Mouse (Mus musculus): ENCODE measurements around the gene Adcy3. TPM values are rescaled to one million over a fixed set of nuclear protein-coding genes. Genes with fewer than 3 reads are reported as not detected.

Adcy3 gene
- 0.75 and 0.78 TPM in 2 replicates for polyA plus RNA-seq (2015; fragmentation: Nextera tagmentation; extraction: Ambion mirVana)

GRCm38 (mm10) chr12:4132941-4133846 is at the start of gene Adcy3:
TSS of gene Adcy3 (plus strand) at chr12:4133103.
- no peak for TF ChIP-seq EP300 (IDR thresholded peaks at IDR 0.05; ENCODE audit: low read depth)
- no peak for TF ChIP-seq CTCF (IDR thresholded peaks at IDR 0.05; ENCODE audit: low read depth)
- Histone ChIP-seq H3K9me3 (ENCODE audit: low read length) (peaks cover 4% of the 10 kb centered on the region; the same call in 1 of the 2 replicates), H3K4me3 (ENCODE audit: low read depth, low read length) (peak within 1 kb of the TSS; percentile 52), H3K36me3 (replicated peaks; ENCODE audit: insufficient read depth, low read length) (no peaks in the 10 kb centered on the region), H3K4me2 (ENCODE audit: low read depth, low read length) (peak within 1 kb of the TSS; percentile 78), H3K27ac (ENCODE audit: low read depth) (no peak within 1 kb of the TSS), H3K4me1 (ENCODE audit: insufficient read depth) (peaks cover 4% of the 10 kb centered on the region), H3K27me3 (ENCODE audit: insufficient read depth, low read length) (peaks cover 8% of the 10 kb centered on the region; the same call in 1 of the 2 replicates), H3K9ac (replicated peaks) (peak within 1 kb of the TSS; percentile 50)
- ATAC-seq: peak; percentile 45; the same call in 1 of the 2 replicates
- DNase-seq: peak; percentile 42
- 2% methylated on average over 82 of the region's 83 CpGs for WGBS (ENCODE audit: insufficient replicate concordance)

GRCm38 (mm10) chr12:4083441-4083840 is 49.5 kb upstream of the Adcy3 start:
- Histone ChIP-seq H3K27me3 (ENCODE audit: insufficient read depth, low read length) (no peaks in the 10 kb centered on the region), H3K36me3 (replicated peaks; ENCODE audit: insufficient read depth, low read length) (peaks cover 4% of the 10 kb centered on the region; the same call in 1 of the 2 replicates), H3K27ac (ENCODE audit: low read depth) (no peak overlapping the region), H3K4me3 (ENCODE audit: low read depth, low read length) (no peak overlapping the region), H3K9me3 (ENCODE audit: low read length) (no peaks in the 10 kb centered on the region), H3K9ac (replicated peaks) (no peak overlapping the region), H3K4me1 (ENCODE audit: insufficient read depth) (no peaks in the 10 kb centered on the region), H3K4me2 (ENCODE audit: low read depth, low read length) (peak overlapping the region; percentile 83; the same call in 1 of the 2 replicates)
- WGBS (ENCODE audit: insufficient replicate concordance): 64% methylated on average over 8 of the region's 8 CpGs
- TF ChIP-seq CTCF (IDR thresholded peaks at IDR 0.05; ENCODE audit: low read depth): no peak
- no peak for TF ChIP-seq EP300 (IDR thresholded peaks at IDR 0.05; ENCODE audit: low read depth)
- ATAC-seq (no peak), DNase-seq (no peak)

- TF ChIP-seq CTCF (IDR thresholded peaks at IDR 0.05; ENCODE audit: low read depth): peak; percentile 85
- no peak for TF ChIP-seq EP300 (IDR thresholded peaks at IDR 0.05; ENCODE audit: low read depth)
- 78% methylated on average over 4 of the region's 4 CpGs for WGBS (ENCODE audit: insufficient replicate concordance)
- Histone ChIP-seq H3K27me3 (ENCODE audit: insufficient read depth, low read length) (no peaks in the 10 kb centered on the region), H3K27ac (ENCODE audit: low read depth) (no peak overlapping the region), H3K9me3 (ENCODE audit: low read length) (no peaks in the 10 kb centered on the region), H3K9ac (replicated peaks) (no peak overlapping the region), H3K4me1 (ENCODE audit: insufficient read depth) (no peaks in the 10 kb centered on the region), H3K36me3 (replicated peaks; ENCODE audit: insufficient read depth, low read length) (no peaks in the 10 kb centered on the region; the same call in 1 of the 2 replicates), H3K4me2 (ENCODE audit: low read depth, low read length) (no peak overlapping the region), H3K4me3 (ENCODE audit: low read depth, low read length) (no peak overlapping the region)
- DNase-seq (peak; percentile 67), ATAC-seq (no peak)
Observed at GRCm38 (mm10) chr12:4107383-4107782, 25.5 kb upstream of the Adcy3 start.

GRCm38 (mm10) chr12:4116132-4116531 is 16.8 kb upstream of the Adcy3 start:
- no peak overlapping the region for H3K4me3 ChIP-seq (ENCODE audit: low read depth, low read length)
- H3K36me3 ChIP-seq (replicated peaks; ENCODE audit: insufficient read depth, low read length): no peaks in the 10 kb centered on the region
- H3K4me1 ChIP-seq (ENCODE audit: insufficient read depth): no peaks in the 10 kb centered on the region
- H3K9me3 ChIP-seq (ENCODE audit: low read length): no peaks in the 10 kb centered on the region
- H3K4me2 ChIP-seq (ENCODE audit: low read depth, low read length): no peak overlapping the region
- no peak overlapping the region for H3K9ac ChIP-seq (replicated peaks)
- TF ChIP-seq CTCF (IDR thresholded peaks at IDR 0.05; ENCODE audit: low read depth): no peak
- no peak for DNase-seq
- H3K27me3 ChIP-seq (ENCODE audit: insufficient read depth, low read length): no peaks in the 10 kb centered on the region
- ATAC-seq: no peak
- WGBS (ENCODE audit: insufficient replicate concordance): 63% methylated on average over 9 of the region's 9 CpGs
- no peak overlapping the region for H3K27ac ChIP-seq (ENCODE audit: low read depth)

- WGBS (ENCODE audit: insufficient replicate concordance): 83% methylated on average over 3 of the region's 3 CpGs
- no peaks in the 10 kb centered on the region for H3K9me3 ChIP-seq (ENCODE audit: low read length)
- ATAC-seq (no peak), DNase-seq (no peak)
- H3K27ac ChIP-seq (ENCODE audit: low read depth): no peak overlapping the region
- H3K27me3 ChIP-seq (ENCODE audit: insufficient read depth, low read length): no peaks in the 10 kb centered on the region
- H3K4me3 ChIP-seq (ENCODE audit: low read depth, low read length): no peak overlapping the region
- H3K4me2 ChIP-seq (ENCODE audit: low read depth, low read length): no peak overlapping the region
- no peak overlapping the region for H3K9ac ChIP-seq (replicated peaks)
- H3K4me1 ChIP-seq (ENCODE audit: insufficient read depth): no peaks in the 10 kb centered on the region
- no peaks in the 10 kb centered on the region for H3K36me3 ChIP-seq (replicated peaks; ENCODE audit: insufficient read depth, low read length)
- TF ChIP-seq EP300 (IDR thresholded peaks at IDR 0.05; ENCODE audit: low read depth) (no peak), CTCF (IDR thresholded peaks at IDR 0.05; ENCODE audit: low read depth) (no peak)
Observed at GRCm38 (mm10) chr12:4117136-4117535, 15.8 kb upstream of the Adcy3 start.

- Histone ChIP-seq H3K4me1 (ENCODE audit: insufficient read depth) (no peaks in the 10 kb centered on the region), H3K27ac (ENCODE audit: low read depth) (no peak overlapping the region), H3K36me3 (replicated peaks; ENCODE audit: insufficient read depth, low read length) (no peaks in the 10 kb centered on the region), H3K9ac (replicated peaks) (no peak overlapping the region), H3K4me2 (ENCODE audit: low read depth, low read length) (no peak overlapping the region), H3K4me3 (ENCODE audit: low read depth, low read length) (no peak overlapping the region), H3K9me3 (ENCODE audit: low read length) (no peaks in the 10 kb centered on the region), H3K27me3 (ENCODE audit: insufficient read depth, low read length) (no peaks in the 10 kb centered on the region)
- ATAC-seq (no peak), DNase-seq (no peak)
- TF ChIP-seq EP300 (IDR thresholded peaks at IDR 0.05; ENCODE audit: low read depth) (no peak), CTCF (IDR thresholded peaks at IDR 0.05; ENCODE audit: low read depth) (no peak)
- 70% methylated on average over 4 of the region's 4 CpGs for WGBS (ENCODE audit: insufficient replicate concordance)
Observed at GRCm38 (mm10) chr12:4117579-4117978, 15.3 kb upstream of the Adcy3 start.

All from liver, postnatal 0 days (tissue).